Mouse (Mus musculus): Measurements from ENCODE around the gene Trim6. TPM values are rescaled to one million over a fixed set of nuclear protein-coding genes. Genes with fewer than 3 reads are reported as not detected.

Gene Trim6
- 1.3 TPM in 2 replicates for polyA plus RNA-seq (2012; rRNA removed; ENCODE audit: low replicate concordance)

DNA sequence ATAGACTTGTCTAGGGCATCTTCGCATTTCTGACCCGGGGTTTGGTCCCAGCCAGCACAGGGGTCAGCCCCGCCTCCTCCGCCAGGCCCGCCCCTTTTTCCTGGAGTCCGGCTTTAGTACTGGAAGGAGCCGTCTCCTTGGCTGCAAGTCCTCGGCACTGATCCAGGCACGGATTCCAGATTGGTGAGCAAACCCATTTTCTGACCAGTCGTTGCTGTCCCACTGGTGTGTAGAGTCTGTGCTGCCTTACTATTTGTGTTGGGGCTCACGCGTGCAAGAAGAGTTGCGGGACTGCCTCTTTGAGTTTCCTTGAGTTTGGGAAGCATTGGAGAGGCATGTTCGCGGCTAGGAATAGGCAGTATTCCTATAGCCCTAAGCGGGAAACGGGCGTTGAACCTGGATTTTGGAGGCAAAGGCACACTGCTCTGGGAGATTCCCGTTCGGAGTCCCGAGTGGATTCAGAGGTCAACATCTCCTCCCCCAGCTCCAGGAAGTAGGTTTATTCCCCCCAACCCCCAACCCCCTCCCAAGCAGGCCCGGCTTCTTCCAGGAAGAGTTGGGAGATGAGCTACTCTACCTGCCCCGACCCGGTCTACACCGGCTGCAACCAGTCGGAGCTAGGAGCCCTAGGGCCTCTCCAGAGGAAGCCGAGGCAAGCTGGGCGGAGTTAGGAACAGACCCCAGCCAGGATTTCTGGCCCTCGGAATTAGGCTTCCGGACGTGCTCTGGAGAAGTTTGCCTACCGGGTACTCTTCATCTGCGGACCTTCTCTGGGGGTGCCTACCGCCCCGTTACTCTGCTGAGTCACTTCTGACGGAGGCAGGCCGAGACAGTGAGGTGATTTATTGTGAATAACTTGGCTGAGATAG is at the start of gene Trim6:
Gene Trim6, plus strand, starts transcription at position 93 of the 869 bp plus-strand sequence.

DNA sequence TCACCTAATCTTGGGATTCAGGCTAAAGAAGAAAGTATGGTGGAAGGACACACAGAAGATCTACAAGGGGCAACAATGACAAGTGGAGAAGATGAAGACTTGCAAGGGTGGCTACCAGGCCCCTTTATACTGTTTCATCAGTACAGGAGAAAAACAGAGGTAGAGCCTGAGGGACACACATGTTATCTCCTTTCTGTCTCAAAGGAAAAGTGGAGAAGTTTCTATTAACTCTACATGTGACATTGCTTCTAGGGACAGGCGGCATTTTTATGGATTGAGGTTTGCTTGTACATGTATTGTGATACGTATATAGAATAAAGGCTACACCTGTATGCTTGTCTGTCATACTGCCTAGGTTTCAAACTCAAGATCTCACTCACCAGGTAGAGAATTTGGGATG is 35.3 kb upstream of the Trim6 start, which contains the start of gene Olfr648:
Gene Olfr648, minus strand, starts transcription at position 101 of the 400 bp plus-strand sequence.

GRCm38 (mm10) chr7:104195885-104196284 is 22.7 kb upstream of the Trim6 start, which contains the start of gene Olfr649:
Olfr649 (minus strand) TSS chr7:104195985.

GRCm38 (mm10) chr7:104244287-104245181 is 25.9 kb downstream of the Trim6 start, which contains the start of gene Trim34a:
Trim34a (plus strand) TSS chr7:104244457.

Other genes with a start within 250 kb of the Trim6 start
- gene Olfr635, start 247.6 kb upstream of the Trim6 start, polyA plus RNA-seq (2012; rRNA removed; ENCODE audit: low replicate concordance) = not detected in 2 replicates
- gene Olfr638, start 220.0 kb upstream of the Trim6 start, polyA plus RNA-seq (2012; rRNA removed; ENCODE audit: low replicate concordance) = not detected in 2 replicates
- gene Olfr639, start 201.5 kb upstream of the Trim6 start, polyA plus RNA-seq (2012; rRNA removed; ENCODE audit: low replicate concordance) = not detected in 2 replicates
- gene Olfr640, start 193.2 kb upstream of the Trim6 start, polyA plus RNA-seq (2012; rRNA removed; ENCODE audit: low replicate concordance) = not detected in 2 replicates
- not detected in 2 replicates for gene Olfr641, start 183.3 kb upstream of the Trim6 start, polyA plus RNA-seq (2012; rRNA removed; ENCODE audit: low replicate concordance)
- not detected in 2 replicates for gene Olfr642, start 166.1 kb upstream of the Trim6 start, polyA plus RNA-seq (2012; rRNA removed; ENCODE audit: low replicate concordance)
- not detected in 2 replicates for gene 4930516K23Rik, start 157.3 kb upstream of the Trim6 start, polyA plus RNA-seq (2012; rRNA removed; ENCODE audit: low replicate concordance)
- gene Olfr644, start 146.9 kb upstream of the Trim6 start, polyA plus RNA-seq (2012; rRNA removed; ENCODE audit: low replicate concordance) = not detected in 2 replicates
- gene Olfr645, start 133.3 kb upstream of the Trim6 start, polyA plus RNA-seq (2012; rRNA removed; ENCODE audit: low replicate concordance) = not detected in 2 replicates
- gene Olfr646, start 113.9 kb upstream of the Trim6 start, polyA plus RNA-seq (2012; rRNA removed; ENCODE audit: low replicate concordance) = not detected in 2 replicates
- not detected in 2 replicates for gene Ubqln5, start 89.0 kb upstream of the Trim6 start, polyA plus RNA-seq (2012; rRNA removed; ENCODE audit: low replicate concordance)
- gene Olfr643, start 81.4 kb upstream of the Trim6 start, polyA plus RNA-seq (2012; rRNA removed; ENCODE audit: low replicate concordance) = not detected in 2 replicates
- gene Ubqln3, start 75.5 kb upstream of the Trim6 start, polyA plus RNA-seq (2012; rRNA removed; ENCODE audit: low replicate concordance) = not detected in 2 replicates
- not detected in 2 replicates for gene Ubqlnl, start 68.2 kb upstream of the Trim6 start, polyA plus RNA-seq (2012; rRNA removed; ENCODE audit: low replicate concordance)
- gene Olfm5, start 54.0 kb upstream of the Trim6 start, polyA plus RNA-seq (2012; rRNA removed; ENCODE audit: low replicate concordance) = not detected in 2 replicates
- 0.08 TPM in 1 of 2 replicates, not detected in the other for gene Olfr648, start 35.4 kb upstream of the Trim6 start, polyA plus RNA-seq (2012; rRNA removed; ENCODE audit: low replicate concordance)
- not detected in 2 replicates for gene Olfr649, start 22.8 kb upstream of the Trim6 start, polyA plus RNA-seq (2012; rRNA removed; ENCODE audit: low replicate concordance)
- gene Trim34a, start 25.7 kb downstream of the Trim6 start, polyA plus RNA-seq (2012; rRNA removed; ENCODE audit: low replicate concordance) = 6.3 and 7.0 TPM in 2 replicates
- gene Trim5, start 69.3 kb downstream of the Trim6 start, polyA plus RNA-seq (2012; rRNA removed; ENCODE audit: low replicate concordance) = 0.64 and 0.89 TPM in 2 replicates
- gene Trim12a, start 96.7 kb downstream of the Trim6 start, polyA plus RNA-seq (2012; rRNA removed; ENCODE audit: low replicate concordance) = 4.5 and 6.4 TPM in 2 replicates
- gene Trim34b, start 110.7 kb downstream of the Trim6 start, polyA plus RNA-seq (2012; rRNA removed; ENCODE audit: low replicate concordance) = 4.3 and 5.3 TPM in 2 replicates
- 5.7 and 6.5 TPM in 2 replicates for gene Trim12c, start 134.6 kb downstream of the Trim6 start, polyA plus RNA-seq (2012; rRNA removed; ENCODE audit: low replicate concordance)
- 0.21 and 0.32 TPM in 2 replicates for gene Trim30b, start 151.1 kb downstream of the Trim6 start, polyA plus RNA-seq (2012; rRNA removed; ENCODE audit: low replicate concordance)
- gene Trim30c, start 182.0 kb downstream of the Trim6 start, polyA plus RNA-seq (2012; rRNA removed; ENCODE audit: low replicate concordance) = 0.09 TPM in 2 replicates
- gene Trim30a, start 246.4 kb downstream of the Trim6 start, polyA plus RNA-seq (2012; rRNA removed; ENCODE audit: low replicate concordance) = 6.5 and 7.6 TPM in 2 replicates